Mouse (Mus musculus): ENCODE measurements around the gene Sept1. TPM values are rescaled to one million over a fixed set of nuclear protein-coding genes. Genes with fewer than 3 reads are reported as not detected.

Gene Sept1
- polyA plus RNA-seq, 1 experiment: 2.2 TPM

GRCm38 (mm10) chr7:127210266-127210665 lies 22.7 kb downstream of the Sept1 start:
- peak overlapping the region; percentile 60 for H3K4me3 ChIP-seq
- H3ac ChIP-seq (ENCODE audit: control insufficient read depth, insufficient read length): no peak overlapping the region
- TF ChIP-seq TCF3 (IDR thresholded peaks at IDR 0.05; ENCODE audit: insufficient read length, low read depth) (peak; percentile 55), E2F4 (IDR thresholded peaks at IDR 0.05; ENCODE audit: insufficient read depth) (no peak), MYOD1 (IDR thresholded peaks at IDR 0.05; ENCODE audit: control insufficient read depth in 1 of 3, insufficient read length in 2 of 3, low read depth in 2 of 3) (peak; percentile 91 to 97 (median 92)), SRF (IDR thresholded peaks at IDR 0.05; ENCODE audit: control insufficient read depth, insufficient read length, low read depth) (peak; percentile 99), TCF12 (IDR thresholded peaks at IDR 0.05; ENCODE audit: insufficient read depth, poor library complexity, severe bottlenecking) (peak; percentile 95), POLR2A (IDR thresholded peaks at IDR 0.05; ENCODE audit: insufficient read length, low read depth) (peak; percentile 37), REST (IDR thresholded peaks at IDR 0.05; ENCODE audit: insufficient read depth, insufficient read length) (no peak), CEBPB (IDR thresholded peaks at IDR 0.05; ENCODE audit: insufficient read depth, poor library complexity, severe bottlenecking) (no peak), MYOG (IDR thresholded peaks at IDR 0.05; ENCODE audit: control insufficient read depth in 1 of 3, insufficient read depth in 1 of 3, insufficient read length in 2 of 3, low read depth in 2 of 3) (peak; percentile 80 to 97 (median 92)), USF1 (IDR thresholded peaks at IDR 0.05; ENCODE audit: low read depth) (no peak), MAX (IDR thresholded peaks at IDR 0.05; ENCODE audit: low read depth) (no peak), POLR2AphosphoS2 (IDR thresholded peaks at IDR 0.05; ENCODE audit: insufficient read length, low read depth) (no peak)
- H3K79me2 ChIP-seq (ENCODE audit: control insufficient read depth, insufficient read depth): peaks cover 34% of the 10 kb centered on the region
- no peaks in the 10 kb centered on the region for H3K36me3 ChIP-seq (ENCODE audit: control insufficient read depth, insufficient read depth)
- H3K27me3 ChIP-seq (ENCODE audit: control insufficient read depth, insufficient read depth, insufficient read length): no peaks in the 10 kb centered on the region
- H3K4me2 ChIP-seq (ENCODE audit: low read depth): peak overlapping the region; percentile 68

GRCm38 (mm10) chr7:127209851-127210250 lies 23.1 kb downstream of the Sept1 start:
- H3K79me2 ChIP-seq (ENCODE audit: control insufficient read depth, insufficient read depth): peaks cover 38% of the 10 kb centered on the region
- peak overlapping the region; percentile 68 for H3K4me2 ChIP-seq (ENCODE audit: low read depth)
- no peak for TF ChIP-seq POLR2A (IDR thresholded peaks at IDR 0.05; ENCODE audit: insufficient read length, low read depth)
- TF ChIP-seq CEBPB (IDR thresholded peaks at IDR 0.05; ENCODE audit: insufficient read depth, poor library complexity, severe bottlenecking): no peak
- TF ChIP-seq MYOG (IDR thresholded peaks at IDR 0.05; ENCODE audit: control insufficient read depth in 1 of 3, insufficient read depth in 1 of 3, insufficient read length in 2 of 3, low read depth in 2 of 3): no peak
- no peak for TF ChIP-seq POLR2AphosphoS2 (IDR thresholded peaks at IDR 0.05; ENCODE audit: insufficient read length, low read depth)
- no peak for TF ChIP-seq E2F4 (IDR thresholded peaks at IDR 0.05; ENCODE audit: insufficient read depth)
- no peak for TF ChIP-seq TCF3 (IDR thresholded peaks at IDR 0.05; ENCODE audit: insufficient read length, low read depth)
- TF ChIP-seq SRF (IDR thresholded peaks at IDR 0.05; ENCODE audit: control insufficient read depth, insufficient read length, low read depth): no peak
- no peak for TF ChIP-seq REST (IDR thresholded peaks at IDR 0.05; ENCODE audit: insufficient read depth, insufficient read length)
- H3ac ChIP-seq (ENCODE audit: control insufficient read depth, insufficient read length): no peak overlapping the region
- H3K4me3 ChIP-seq: peak overlapping the region; percentile 60
- no peaks in the 10 kb centered on the region for H3K27me3 ChIP-seq (ENCODE audit: control insufficient read depth, insufficient read depth, insufficient read length)
- H3K36me3 ChIP-seq (ENCODE audit: control insufficient read depth, insufficient read depth): peaks cover 3% of the 10 kb centered on the region

GRCm38 (mm10) chr7:127208553-127209438 lies 24.1 kb downstream of the Sept1 start, which contains the start of gene Mylpf:
Mylpf (plus strand) TSS chr7:127208890.
- Histone ChIP-seq H3K79me2 (ENCODE audit: control insufficient read depth, insufficient read depth) (peaks cover 48% of the 10 kb centered on the region), H3K27me3 (ENCODE audit: control insufficient read depth, insufficient read depth, insufficient read length) (no peaks in the 10 kb centered on the region), H3ac (ENCODE audit: control insufficient read depth, insufficient read length) (peak within 1 kb of the TSS; percentile 80), H3K4me3 (peak within 1 kb of the TSS; percentile 97), H3K4me2 (ENCODE audit: low read depth) (peak within 1 kb of the TSS; percentile 76), H3K36me3 (ENCODE audit: control insufficient read depth, insufficient read depth) (peaks cover 8% of the 10 kb centered on the region)
- TF ChIP-seq MYOG (IDR thresholded peaks at IDR 0.05; ENCODE audit: control insufficient read depth in 1 of 3, insufficient read depth in 1 of 3, insufficient read length in 2 of 3, low read depth in 2 of 3) (peak in 1 of 3 experiments; percentile 64), TCF12 (IDR thresholded peaks at IDR 0.05; ENCODE audit: insufficient read depth, poor library complexity, severe bottlenecking) (no peak), TCF3 (IDR thresholded peaks at IDR 0.05; ENCODE audit: insufficient read length, low read depth) (no peak), CEBPB (IDR thresholded peaks at IDR 0.05; ENCODE audit: insufficient read depth, poor library complexity, severe bottlenecking) (no peak), REST (IDR thresholded peaks at IDR 0.05; ENCODE audit: insufficient read depth, insufficient read length) (no peak), E2F4 (IDR thresholded peaks at IDR 0.05; ENCODE audit: insufficient read depth) (no peak), USF1 (IDR thresholded peaks at IDR 0.05; ENCODE audit: low read depth) (no peak), POLR2AphosphoS2 (IDR thresholded peaks at IDR 0.05; ENCODE audit: insufficient read length, low read depth) (peak; percentile 90), MYOD1 (IDR thresholded peaks at IDR 0.05; ENCODE audit: control insufficient read depth in 1 of 3, insufficient read length in 2 of 3, low read depth in 2 of 3) (peak in 1 of 3 experiments; percentile 49), MAX (IDR thresholded peaks at IDR 0.05; ENCODE audit: low read depth) (no peak), POLR2A (IDR thresholded peaks at IDR 0.05; ENCODE audit: insufficient read length, low read depth) (peak; percentile 90), SRF (IDR thresholded peaks at IDR 0.05; ENCODE audit: control insufficient read depth, insufficient read length, low read depth) (no peak)

- Histone ChIP-seq H3K4me3 (peak within 1 kb of the TSS; percentile 97), H3K4me2 (ENCODE audit: low read depth) (peak within 1 kb of the TSS; percentile 76), H3K27me3 (ENCODE audit: control insufficient read depth, insufficient read depth, insufficient read length) (no peaks in the 10 kb centered on the region), H3K79me2 (ENCODE audit: control insufficient read depth, insufficient read depth) (peaks cover 54% of the 10 kb centered on the region), H3K36me3 (ENCODE audit: control insufficient read depth, insufficient read depth) (peaks cover 13% of the 10 kb centered on the region), H3ac (ENCODE audit: control insufficient read depth, insufficient read length) (peak within 1 kb of the TSS; percentile 80)
- TF ChIP-seq CEBPB (IDR thresholded peaks at IDR 0.05; ENCODE audit: insufficient read depth, poor library complexity, severe bottlenecking) (no peak), POLR2A (IDR thresholded peaks at IDR 0.05; ENCODE audit: insufficient read length, low read depth) (peak; percentile 54), POLR2AphosphoS2 (IDR thresholded peaks at IDR 0.05; ENCODE audit: insufficient read length, low read depth) (no peak), REST (IDR thresholded peaks at IDR 0.05; ENCODE audit: insufficient read depth, insufficient read length) (no peak), MAX (IDR thresholded peaks at IDR 0.05; ENCODE audit: low read depth) (no peak), SRF (IDR thresholded peaks at IDR 0.05; ENCODE audit: control insufficient read depth, insufficient read length, low read depth) (no peak), USF1 (IDR thresholded peaks at IDR 0.05; ENCODE audit: low read depth) (no peak)
Measured at GRCm38 (mm10) chr7:127208295-127208552, 24.7 kb downstream of the Sept1 start, which contains the start of gene Tbc1d10b. Tbc1d10b (minus strand) TSS chr7:127208468.

Data from myocyte (in vitro differentiated cells).